Mouse (Mus musculus) MEL (cell line): ENCODE measurements around the gene Rap1gds1. TPM values are rescaled to one million over a fixed set of nuclear protein-coding genes. Genes with fewer than 3 reads are reported as not detected.

Experiments used
- DNase-seq: peaks from one replicate; pipeline ENCODE4 v3.0.0; 2011; ENCODE audit warnings: low read depth, low spot score
- H3K27ac ChIP-seq: 2 replicates; pipeline ENCODE4 v1.5.1; 2012; ENCODE audit warnings: low read depth, mild to moderate bottlenecking, control low read depth, low read length, moderate library complexity; ENCODE audit not compliant: control insufficient read depth
- H3K27me3 ChIP-seq, 2 experiments: fragments of 150-350 bp in 1 of 2; sonication (generic) in 1 of 2; 2 replicates each; pipeline ENCODE4 v1.6.1; 2012; ENCODE audit warnings: low read length in 2 of 2, mild to moderate bottlenecking in 2 of 2, improper control_type of control experiment in 1 of 2, moderate library complexity in 1 of 2; ENCODE audit not compliant: insufficient read depth in 2 of 2, control insufficient read depth in 1 of 2
- H3K36me3 ChIP-seq, 2 experiments: 2 replicates each; pipeline ENCODE4 v1.6.1; 2012 to 2014; ENCODE audit warnings: low read length in 2 of 2, improper control_type of control experiment in 1 of 2, inconsistent platforms in 1 of 2, mild to moderate bottlenecking in 1 of 2; ENCODE audit not compliant: insufficient read depth in 2 of 2, control insufficient read depth in 1 of 2
- H3K4me1 ChIP-seq, 2 experiments: fragments of 150-350 bp in 1 of 2; sonication (generic) in 1 of 2; 2 replicates each; pipeline ENCODE4 v1.6.1; 2012; ENCODE audit warnings: low read length in 2 of 2, improper control_type of control experiment in 1 of 2, mild to moderate bottlenecking in 1 of 2; ENCODE audit not compliant: insufficient read depth in 2 of 2, control insufficient read depth in 1 of 2
- H3K4me3 ChIP-seq, 2 experiments: fragments of 150-350 bp in 1 of 2; sonication (generic) in 1 of 2; 2 replicates each; pipeline ENCODE4 v1.5.1; 2012; ENCODE audit warnings: low read depth in 2 of 2, low read length in 2 of 2, mild to moderate bottlenecking in 2 of 2, moderate library complexity in 2 of 2, control low read depth in 1 of 2, improper control_type of control experiment in 1 of 2; ENCODE audit not compliant: control insufficient read depth in 1 of 2, insufficient read depth in 1 of 2
- H3K79me2 ChIP-seq: 2 replicates; pipeline ENCODE4 v1.6.1; 2012; ENCODE audit warnings: mild to moderate bottlenecking, low read length, moderate library complexity; ENCODE audit not compliant: control insufficient read depth, poor library complexity, insufficient read depth
- H3K9ac ChIP-seq: 2 replicates; pipeline ENCODE4 v1.6.1; 2012; ENCODE audit warnings: low read depth, mild to moderate bottlenecking, control low read depth, low read length, moderate library complexity; ENCODE audit not compliant: control insufficient read depth, poor library complexity, severe bottlenecking
- H3K9me3 ChIP-seq: fragments of 150-350 bp; sonication (generic); replicated peaks from 2 replicates; pipeline ENCODE4 v1.6.1; 2012; ENCODE audit warnings: mild to moderate bottlenecking, low read length, improper control_type of control experiment, moderate library complexity; ENCODE audit not compliant: insufficient read depth
- CHD1 ChIP-seq: IDR thresholded peaks from 2 replicates; pipeline ENCODE4 v1.6.1; 2012; ENCODE audit warnings: low read depth, mild to moderate bottlenecking, inconsistent platforms, low read length, improper control_type of control experiment
- CHD2 ChIP-seq: IDR thresholded peaks from 2 replicates; pipeline ENCODE4 v1.6.1; 2011; ENCODE audit warnings: low read length, improper control_type of control experiment
- CTCF ChIP-seq, 3 experiments: IDR thresholded peaks in 2 of 3; conservative IDR thresholded peaks in 1 of 3; 2 replicates each; pipeline ENCODE4 v1.5.1; 2011 to 2012; ENCODE audit warnings: low read length in 3 of 3, low read depth in 2 of 3, mild to moderate bottlenecking in 2 of 3, improper control_type of control experiment in 1 of 3, inconsistent platforms in 1 of 3, mixed read lengths in 1 of 3, moderate library complexity in 1 of 3; ENCODE audit not compliant: control insufficient read depth in 1 of 3, insufficient read depth in 1 of 3, poor library complexity in 1 of 3, severe bottlenecking in 1 of 3
- E2F4 ChIP-seq: IDR thresholded peaks from 2 replicates; pipeline ENCODE4 v1.6.1; 2011; ENCODE audit warnings: low read depth, low read length, improper control_type of control experiment, borderline replicate concordance
- ELF1 ChIP-seq: IDR thresholded peaks from 2 replicates; pipeline ENCODE4 v1.6.1; 2014; ENCODE audit warnings: low read depth, mild to moderate bottlenecking, inconsistent platforms, low read length, improper control_type of control experiment, moderate library complexity
- EP300 ChIP-seq, 2 experiments: IDR thresholded peaks; 2 replicates each; pipeline ENCODE4 v1.6.1; 2011; ENCODE audit warnings: improper control_type of control experiment in 2 of 2, low read length in 2 of 2, low read depth in 1 of 2, mild to moderate bottlenecking in 1 of 2
- GABPA ChIP-seq: IDR thresholded peaks from 2 replicates; pipeline ENCODE4 v1.6.1; 2012; ENCODE audit warnings: low read depth, mild to moderate bottlenecking, inconsistent platforms, low read length, improper control_type of control experiment, moderate library complexity
- HCFC1 ChIP-seq: IDR thresholded peaks from 2 replicates; pipeline ENCODE4 v1.6.1; 2012; ENCODE audit warnings: low read depth, mild to moderate bottlenecking, inconsistent platforms, low read length, improper control_type of control experiment, moderate library complexity
- KAT2A ChIP-seq: conservative IDR thresholded peaks from 2 replicates; pipeline ENCODE4 v1.6.1; 2012; ENCODE audit warnings: low read depth, low read length, improper control_type of control experiment, inconsistent platforms
- MAZ ChIP-seq: IDR thresholded peaks from 2 replicates; pipeline ENCODE4 v1.6.1; 2012; ENCODE audit warnings: low read depth, mild to moderate bottlenecking, inconsistent platforms, low read length, improper control_type of control experiment
- MEF2A ChIP-seq: IDR thresholded peaks from 2 replicates; pipeline ENCODE4 v1.6.1; 2014; ENCODE audit warnings: low read depth, mild to moderate bottlenecking, inconsistent platforms, low read length, improper control_type of control experiment; ENCODE audit not compliant: poor library complexity, insufficient replicate concordance, severe bottlenecking; ENCODE audit errors: extremely low read depth
- MYB ChIP-seq: IDR thresholded peaks from 2 replicates; pipeline ENCODE4 v1.6.1; 2011; ENCODE audit warnings: mild to moderate bottlenecking, low read depth, low read length, improper control_type of control experiment
- MYC ChIP-seq: IDR thresholded peaks from 2 replicates; pipeline ENCODE4 v1.6.1; 2011; ENCODE audit warnings: low read depth, mild to moderate bottlenecking, low read length, improper control_type of control experiment, moderate library complexity
- NELFE ChIP-seq: IDR thresholded peaks from 2 replicates; pipeline ENCODE4 v1.6.1; 2011; ENCODE audit warnings: low read depth, low read length, improper control_type of control experiment
- NRF1 ChIP-seq: IDR thresholded peaks from 2 replicates; pipeline ENCODE4 v1.6.1; 2014; ENCODE audit warnings: low read depth, mild to moderate bottlenecking, inconsistent platforms, low read length, improper control_type of control experiment, moderate library complexity; ENCODE audit not compliant: poor library complexity, insufficient read depth, severe bottlenecking
- POLR2AphosphoS5 ChIP-seq: IDR thresholded peaks from 2 replicates; pipeline ENCODE4 v1.6.1; 2012; ENCODE audit warnings: low read depth, borderline replicate concordance, mild to moderate bottlenecking, inconsistent platforms, low read length, moderate library complexity, mixed read lengths
- RCOR1 ChIP-seq: IDR thresholded peaks from 2 replicates; pipeline ENCODE4 v1.6.1; 2012; ENCODE audit warnings: low read depth, mild to moderate bottlenecking, inconsistent platforms, low read length, improper control_type of control experiment
- SMC3 ChIP-seq: IDR thresholded peaks from 2 replicates; pipeline ENCODE4 v1.6.1; 2011; ENCODE audit warnings: low read depth, low read length, improper control_type of control experiment
- TAL1 ChIP-seq: IDR thresholded peaks from 2 replicates; pipeline ENCODE4 v1.6.1; 2012; ENCODE audit warnings: mild to moderate bottlenecking, inconsistent platforms, low read length, moderate library complexity, mixed read lengths
- TBP ChIP-seq: IDR thresholded peaks from 2 replicates; pipeline ENCODE4 v1.8.0; 2011; ENCODE audit warnings: low read depth, low read length, improper control_type of control experiment
- TCF12 ChIP-seq: IDR thresholded peaks from 2 replicates; pipeline ENCODE4 v1.6.1; 2014; ENCODE audit warnings: low read depth, mild to moderate bottlenecking, inconsistent platforms, low read length, improper control_type of control experiment, moderate library complexity
- USF1 ChIP-seq: IDR thresholded peaks from 2 replicates; pipeline ENCODE4 v1.6.1; 2014; ENCODE audit warnings: low read depth, mild to moderate bottlenecking, inconsistent platforms, low read length, improper control_type of control experiment, moderate library complexity
- USF2 ChIP-seq, 2 experiments: IDR thresholded peaks; 2 replicates each; pipeline ENCODE4 v1.6.1; 2011 to 2012; ENCODE audit warnings: improper control_type of control experiment in 2 of 2, low read length in 2 of 2, borderline replicate concordance in 1 of 2, inconsistent platforms in 1 of 2, low read depth in 1 of 2, mild to moderate bottlenecking in 1 of 2; ENCODE audit not compliant: insufficient read depth in 1 of 2
- ZC3H11A ChIP-seq: IDR thresholded peaks from 2 replicates; pipeline ENCODE4 v1.6.1; 2012; ENCODE audit warnings: low read depth, mild to moderate bottlenecking, inconsistent platforms, low read length, improper control_type of control experiment
- ZMIZ1 ChIP-seq: IDR thresholded peaks from 2 replicates; pipeline ENCODE4 v1.6.1; 2012; ENCODE audit warnings: low read depth, mild to moderate bottlenecking, inconsistent platforms, low read length, improper control_type of control experiment, moderate library complexity
- ZNF384 ChIP-seq: IDR thresholded peaks from 2 replicates; pipeline ENCODE4 v1.6.1; 2012; ENCODE audit warnings: low read depth, mild to moderate bottlenecking, inconsistent platforms, low read length, improper control_type of control experiment
- polyA plus RNA-seq, 2 experiments: library from polyadenylated mRNA; stranded (reverse) in 1 of 2; unstranded in 1 of 2; fragments of >175 nt in 1 of 2; fragments of >200 nt in 1 of 2; gene quantifications; 2 replicates each; pipeline versions ENCODE4 v1.2.1 to v1.2.4; 2012; ENCODE audit warnings: low replicate concordance in 2 of 2, low read depth in 1 of 2; ENCODE audit not compliant: insufficient read length in 2 of 2, insufficient read depth in 1 of 2, missing spikeins in 1 of 2
- total RNA-seq: library from RNA; depleted of rRNA; stranded (reverse); fragments of 300-350 nt; gene quantifications from 2 replicates; pipeline ENCODE4 v1.2.3, GENCODE M21; 2012

The Rap1gds1 gene
- total and polyA plus RNA-seq, 3 experiments: 34.7 to 67.2 (median 53.3) TPM

- no peak for DNase-seq
- Histone ChIP-seq H3K9me3 (no peaks in the 10 kb centered on the region), H3K9ac (no peak overlapping the region), H3K4me3 (no peak overlapping the region), H3K4me1 (no peaks in the 10 kb centered on the region), H3K36me3 (no peaks in the 10 kb centered on the region; a peak in 1 of 4 replicates), H3K79me2 (no peaks in the 10 kb centered on the region; the same call in 1 of the 2 replicates), H3K27ac (no peak overlapping the region), H3K27me3 (no peaks in the 10 kb centered on the region)
- TF ChIP-seq NELFE: no peak
- TF ChIP-seq TAL1: no peak
- no peak for TF ChIP-seq GABPA
- TF ChIP-seq KAT2A: no peak
- TF ChIP-seq USF1: no peak
- TF ChIP-seq ZC3H11A: no peak
- TF ChIP-seq SMC3: no peak
- no peak for TF ChIP-seq CHD2
- no peak for TF ChIP-seq E2F4
- TF ChIP-seq TCF12: no peak
- TF ChIP-seq USF2 (IDR thresholded peaks at IDR 0.05; ENCODE audit: borderline replicate concordance in 1 of 2, insufficient read depth in 1 of 2, low read depth in 1 of 2, low read length in 2 of 2): no peak
- TF ChIP-seq ZNF384: no peak
- no peak for TF ChIP-seq NRF1
- TF ChIP-seq POLR2AphosphoS5: no peak
- TF ChIP-seq MYC: no peak
- no peak for TF ChIP-seq ZMIZ1
- TF ChIP-seq CTCF (IDR thresholded peaks at IDR 0.05 in 2 of 3, conservative IDR thresholded peaks at IDR 0.05 in 1 of 3; ENCODE audit: control insufficient read depth in 1 of 3, insufficient read depth in 1 of 3, low read depth in 2 of 3, low read length in 3 of 3, poor library complexity in 1 of 3, severe bottlenecking in 1 of 3): no peak
Observed at GRCm38 (mm10) chr3:139033179-139033578, 41.8 kb downstream of the Rap1gds1 start.

DNA sequence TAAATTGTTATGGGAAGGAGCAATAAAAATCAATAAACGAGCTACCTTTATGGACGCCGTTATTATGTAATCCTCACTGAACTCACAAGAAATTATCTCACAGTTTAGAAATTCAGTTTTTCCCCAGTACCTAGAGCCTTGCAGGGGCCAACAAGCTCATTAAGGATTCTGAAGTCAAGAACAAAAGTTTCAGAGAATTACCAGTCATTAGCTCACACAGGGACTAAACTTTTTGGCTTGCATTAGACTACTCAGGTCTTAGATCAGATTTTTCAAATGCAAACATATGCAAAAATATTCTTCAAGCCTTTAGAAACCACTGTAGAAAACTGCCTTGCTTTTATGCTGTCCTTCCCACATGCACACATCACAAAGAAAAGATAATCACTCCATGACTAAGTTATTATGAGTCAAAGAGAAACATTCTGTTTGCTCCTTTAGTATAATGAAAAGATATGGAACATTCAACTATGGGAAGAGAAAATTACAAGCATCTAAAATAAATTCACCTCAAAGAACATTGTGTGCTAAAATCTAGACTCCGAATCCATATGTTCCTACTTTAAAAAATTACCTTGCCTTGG, 44.3 kb downstream of the Rap1gds1 start:
- H3K9me3 ChIP-seq: no peaks in the 10 kb centered on the region
- no peak overlapping the region for H3K9ac ChIP-seq
- H3K4me1 ChIP-seq: peaks cover 0 to under 1% of the 10 kb centered on the region in 2 experiments; a peak in 1 of 4 replicates
- no peak for DNase-seq
- no peak overlapping the region for H3K4me3 ChIP-seq
- H3K27me3 ChIP-seq: no peaks in the 10 kb centered on the region
- no peaks in the 10 kb centered on the region for H3K36me3 ChIP-seq
- no peaks in the 10 kb centered on the region for H3K79me2 ChIP-seq
- TF ChIP-seq TBP (no peak), RCOR1 (no peak), MAZ (no peak), MYB (no peak), EP300 (IDR thresholded peaks at IDR 0.05; ENCODE audit: low read depth in 1 of 2, low read length in 2 of 2) (no peak), HCFC1 (no peak), ZMIZ1 (no peak), E2F4 (no peak), CHD1 (no peak), ELF1 (no peak), MEF2A (no peak), MYC (no peak), KAT2A (no peak), POLR2AphosphoS5 (no peak)
- H3K27ac ChIP-seq: no peak overlapping the region
